Mouse (Mus musculus) heart, postnatal 36 days (tissue): ENCODE measurements at regions not wholly inside any gene's neighbourhood (a gene's known extent, or its start where the extent isn't known, plus 50 kb on each side); places are given as distances from the start of the nearest gene placed in this dataset.

ENCODE experiments used
- DNase-seq, 2 experiments: peaks; one replicate each; pipeline ENCODE4 v3.0.0; 2021 to 2022
- intact Hi-C: fragments of 180-260 bp; cut with DNase I; formaldehyde crosslinking; loops from one replicate; pipeline ENCODE4 v1.15.1; 2025

GRCm38 (mm10) chr8:54449811-54450210 lies 79.6 kb upstream of the Asb5 start:
- intact Hi-C loops, result no loop called here
- no peak for DNase-seq

GRCm38 (mm10) chr8:54451323-54452021 lies 77.9 kb upstream of the Asb5 start:
- intact Hi-C loops, result no loop called here

GRCm38 (mm10) chr8:54464977-54465376 lies 64.4 kb upstream of the Asb5 start:
- DNase-seq, result no peak
- intact Hi-C loops, result no loop called here

More at GRCm38 (mm10) chr8:54451323-54452021, 77.9 kb upstream of the Asb5 start:
- DNase-seq, result no peak

GRCm38 (mm10) chr8:54465458-54466102 lies 63.8 kb upstream of the Asb5 start:
- intact Hi-C loops, result no loop called here
- DNase-seq, result no peak
